Mouse (Mus musculus) granulocyte monocyte progenitor cell, adult 5-6 weeks (primary cell): Measurements from ENCODE around the gene Sec1. TPM values are rescaled to one million over a fixed set of nuclear protein-coding genes. Genes with fewer than 3 reads are reported as not detected.

Experiments used
- total RNA-seq, 2 experiments: library from RNA; stranded (forward) in 1 of 2; stranded (reverse) in 1 of 2; fragments of 200-712, 200-1000 nt in 1 of 2; fragments of >200 nt in 1 of 2; fragmentation: Nextera tagmentation in 1 of 2; gene quantifications; 2 replicates each; pipeline ENCODE4 v1.2.3; 2014 to 2017

Gene Sec1
- total RNA-seq, 2 experiments from 2014 or later = not detected

Other genes with a start within 250 kb of the Sec1 start
Only the 30 nearest of the 34 such genes appear.
- gene Tulp2, start 212.5 kb downstream of the Sec1 start, total RNA-seq (2014; fragmentation: Nextera tagmentation) = not detected in 2 replicates
- not detected in 2 replicates for gene Tulp2, start 212.5 kb downstream of the Sec1 start, total RNA-seq (2017)
- gene Gm45808, start 207.6 kb downstream of the Sec1 start, total RNA-seq (2014; fragmentation: Nextera tagmentation) = not detected in 2 replicates
- gene Gm45808, start 207.6 kb downstream of the Sec1 start, total RNA-seq (2017) = not detected in 2 replicates
- 29.3 and 31.1 TPM in 2 replicates for gene Dhdh, start 205.6 kb downstream of the Sec1 start, total RNA-seq (2014; fragmentation: Nextera tagmentation)
- 18.4 and 20.2 TPM in 2 replicates for gene Dhdh, start 205.6 kb downstream of the Sec1 start, total RNA-seq (2017)
- 184 and 207 TPM in 2 replicates for gene Nucb1, start 184.0 kb downstream of the Sec1 start, total RNA-seq (2014; fragmentation: Nextera tagmentation)
- gene Nucb1, start 184.0 kb downstream of the Sec1 start, total RNA-seq (2017) = 316 and 398 TPM in 2 replicates
- gene Ppp1r15a, start 168.1 kb downstream of the Sec1 start, total RNA-seq (2014; fragmentation: Nextera tagmentation) = 8.3 and 22.1 TPM in 2 replicates
- 51.1 and 54.9 TPM in 2 replicates for gene Ppp1r15a, start 168.1 kb downstream of the Sec1 start, total RNA-seq (2017)
- not detected in 2 replicates for gene Plekha4, start 168.1 kb downstream of the Sec1 start, total RNA-seq (2014; fragmentation: Nextera tagmentation)
- 0.26 TPM in 1 of 2 replicates, not detected in the other for gene Plekha4, start 168.1 kb downstream of the Sec1 start, total RNA-seq (2017)
- 4.4 TPM in 1 of 2 replicates, not detected in the other for gene Hsd17b14, start 139.5 kb downstream of the Sec1 start, total RNA-seq (2014; fragmentation: Nextera tagmentation)
- gene Hsd17b14, start 139.5 kb downstream of the Sec1 start, total RNA-seq (2017) = 0.26 and 0.41 TPM in 2 replicates
- gene Bcat2, start 124.2 kb downstream of the Sec1 start, total RNA-seq (2014; fragmentation: Nextera tagmentation) = 69.1 and 81.6 TPM in 2 replicates
- gene Bcat2, start 124.2 kb downstream of the Sec1 start, total RNA-seq (2017) = 38.9 and 42.7 TPM in 2 replicates
- not detected in 2 replicates for gene Fgf21, start 78.9 kb downstream of the Sec1 start, total RNA-seq (2014; fragmentation: Nextera tagmentation)
- gene Fgf21, start 78.9 kb downstream of the Sec1 start, total RNA-seq (2017) = not detected in 2 replicates
- gene Fut1, start 77.1 kb downstream of the Sec1 start, total RNA-seq (2014; fragmentation: Nextera tagmentation) = not detected in 2 replicates
- gene Fut1, start 77.1 kb downstream of the Sec1 start, total RNA-seq (2017) = not detected in 2 replicates
- gene Izumo1, start 72.6 kb downstream of the Sec1 start, total RNA-seq (2014; fragmentation: Nextera tagmentation) = not detected in 2 replicates
- gene Izumo1, start 72.6 kb downstream of the Sec1 start, total RNA-seq (2017) = 0.34 TPM in 1 of 2 replicates, not detected in the other
- gene Rasip1, start 66.9 kb downstream of the Sec1 start, total RNA-seq (2014; fragmentation: Nextera tagmentation) = 0.15 TPM in 1 of 2 replicates, not detected in the other
- gene Rasip1, start 66.9 kb downstream of the Sec1 start, total RNA-seq (2017) = 0.93 TPM in 1 of 2 replicates, not detected in the other
- gene Mamstr, start 54.4 kb downstream of the Sec1 start, total RNA-seq (2014; fragmentation: Nextera tagmentation) = not detected in 2 replicates
- 0.36 TPM in 1 of 2 replicates, not detected in the other for gene Mamstr, start 54.4 kb downstream of the Sec1 start, total RNA-seq (2017)
- 0.24 TPM in 1 of 2 replicates, not detected in the other for gene Fut2, start 28.0 kb downstream of the Sec1 start, total RNA-seq (2014; fragmentation: Nextera tagmentation)
- not detected in 2 replicates for gene Fut2, start 28.0 kb downstream of the Sec1 start, total RNA-seq (2017)
- gene Ntn5, start 10.4 kb downstream of the Sec1 start, total RNA-seq (2014; fragmentation: Nextera tagmentation) = not detected in 2 replicates
- gene Ntn5, start 10.4 kb downstream of the Sec1 start, total RNA-seq (2017) = not detected in 2 replicates
- gene Car11, start 5.4 kb upstream of the Sec1 start, total RNA-seq (2014; fragmentation: Nextera tagmentation) = not detected in 2 replicates
- gene Car11, start 5.4 kb upstream of the Sec1 start, total RNA-seq (2017) = 0.09 TPM in 1 of 2 replicates, not detected in the other
- 1.7 and 3.1 TPM in 2 replicates for gene Dbp, start 10.7 kb upstream of the Sec1 start, total RNA-seq (2014; fragmentation: Nextera tagmentation)
- gene Dbp, start 10.7 kb upstream of the Sec1 start, total RNA-seq (2017) = 4.0 and 6.3 TPM in 2 replicates
- gene Rpl18, start 21.1 kb upstream of the Sec1 start, total RNA-seq (2014; fragmentation: Nextera tagmentation) = 2,165 and 2,847 TPM in 2 replicates
- gene Rpl18, start 21.1 kb upstream of the Sec1 start, total RNA-seq (2017) = 1,831 and 2,021 TPM in 2 replicates
- gene Sphk2, start 23.6 kb upstream of the Sec1 start, total RNA-seq (2014; fragmentation: Nextera tagmentation) = 14.9 and 26.4 TPM in 2 replicates
- 10.0 and 10.6 TPM in 2 replicates for gene Sphk2, start 23.6 kb upstream of the Sec1 start, total RNA-seq (2017)
- 0.34 and 0.90 TPM in 2 replicates for gene Fam83e, start 26.8 kb upstream of the Sec1 start, total RNA-seq (2014; fragmentation: Nextera tagmentation)
- gene Fam83e, start 26.8 kb upstream of the Sec1 start, total RNA-seq (2017) = 0.39 and 0.77 TPM in 2 replicates
- not detected in 2 replicates for gene Spaca4, start 31.4 kb upstream of the Sec1 start, total RNA-seq (2014; fragmentation: Nextera tagmentation)
- not detected in 2 replicates for gene Spaca4, start 31.4 kb upstream of the Sec1 start, total RNA-seq (2017)
- gene Lmtk3, start 89.3 kb upstream of the Sec1 start, total RNA-seq (2014; fragmentation: Nextera tagmentation) = not detected in 2 replicates
- not detected in 2 replicates for gene Lmtk3, start 89.3 kb upstream of the Sec1 start, total RNA-seq (2017)
- 1.3 and 3.3 TPM in 2 replicates for gene Sult2b1, start 90.3 kb upstream of the Sec1 start, total RNA-seq (2014; fragmentation: Nextera tagmentation)
- gene Sult2b1, start 90.3 kb upstream of the Sec1 start, total RNA-seq (2017) = 0.39 TPM in 1 of 2 replicates, not detected in the other
- 32.7 and 36.3 TPM in 2 replicates for gene Cyth2, start 120.2 kb upstream of the Sec1 start, total RNA-seq (2014; fragmentation: Nextera tagmentation)
- 33.1 and 35.3 TPM in 2 replicates for gene Cyth2, start 120.2 kb upstream of the Sec1 start, total RNA-seq (2017)
- gene Kcnj14, start 130.4 kb upstream of the Sec1 start, total RNA-seq (2014; fragmentation: Nextera tagmentation) = 0.47 and 0.71 TPM in 2 replicates
- not detected in 2 replicates for gene Kcnj14, start 130.4 kb upstream of the Sec1 start, total RNA-seq (2017)
- 30.9 and 33.6 TPM in 2 replicates for gene Grwd1, start 136.5 kb upstream of the Sec1 start, total RNA-seq (2014; fragmentation: Nextera tagmentation)
- 21.9 and 27.3 TPM in 2 replicates for gene Grwd1, start 136.5 kb upstream of the Sec1 start, total RNA-seq (2017)
- gene Kdelr1, start 178.4 kb upstream of the Sec1 start, total RNA-seq (2014; fragmentation: Nextera tagmentation) = 123 and 143 TPM in 2 replicates
- gene Kdelr1, start 178.4 kb upstream of the Sec1 start, total RNA-seq (2017) = 65.2 and 72.5 TPM in 2 replicates
- gene Grin2d, start 184.0 kb upstream of the Sec1 start, total RNA-seq (2014; fragmentation: Nextera tagmentation) = 0.15 TPM in 1 of 2 replicates, not detected in the other
- gene Grin2d, start 184.0 kb upstream of the Sec1 start, total RNA-seq (2017) = 0.09 TPM in 1 of 2 replicates, not detected in the other
- 3.7 and 4.0 TPM in 2 replicates for gene Syngr4, start 202.3 kb upstream of the Sec1 start, total RNA-seq (2014; fragmentation: Nextera tagmentation)
- gene Syngr4, start 202.3 kb upstream of the Sec1 start, total RNA-seq (2017) = 0.41 TPM in 1 of 2 replicates, not detected in the other
- 14.5 and 21.2 TPM in 2 replicates for gene Tmem143, start 202.5 kb upstream of the Sec1 start, total RNA-seq (2014; fragmentation: Nextera tagmentation)
- 9.5 and 12.5 TPM in 2 replicates for gene Tmem143, start 202.5 kb upstream of the Sec1 start, total RNA-seq (2017)